Mouse (Mus musculus) heart, adult 18-20 months (tissue): ENCODE data around the gene Zfp579. TPM values are rescaled to one million over a fixed set of nuclear protein-coding genes. Genes with fewer than 3 reads are reported as not detected.
A peak's percentile ranks its signal among the peaks of the same experiment; 100 is the strongest.
"Not testable (repeated sequence)": the region's sequence is repeated elsewhere in the genome, so short reads cannot be mapped to it uniquely, and the experiment has no call there.

ENCODE experiments used
- DNase-seq, 2 experiments: peaks; one replicate each; pipeline ENCODE4 v3.0.0; 2021 to 2022; ENCODE audit warnings: mixed read lengths in 1 of 2
- total RNA-seq, 2 experiments: library from RNA; stranded (reverse); gene quantifications; 2 replicates each; pipeline ENCODE4 v1.2.3; 2021

Zfp579 gene
- total RNA-seq, 2 experiments from 2014 or later, result 11.0 to 12.6 TPM

- DNase-seq, result peak; percentile 94 to 95
Measured at GRCm38 (mm10) chr7:5015118-5016001, 19.4 kb upstream of the Zfp579 start, which contains the start of gene Gm44973. Gene Gm44973 (plus strand): TSS chr7:5015496.

- DNase-seq, result peak; percentile 96 to 100
Measured at GRCm38 (mm10) chr7:5014251-5015117, 18.5 kb upstream of the Zfp579 start, which contains the start of the genes Zfp524 and Fiz1. Gene Zfp524 (plus strand): TSS chr7:5014415. Gene Fiz1 (minus strand): TSS chr7:5014697.

DNA sequence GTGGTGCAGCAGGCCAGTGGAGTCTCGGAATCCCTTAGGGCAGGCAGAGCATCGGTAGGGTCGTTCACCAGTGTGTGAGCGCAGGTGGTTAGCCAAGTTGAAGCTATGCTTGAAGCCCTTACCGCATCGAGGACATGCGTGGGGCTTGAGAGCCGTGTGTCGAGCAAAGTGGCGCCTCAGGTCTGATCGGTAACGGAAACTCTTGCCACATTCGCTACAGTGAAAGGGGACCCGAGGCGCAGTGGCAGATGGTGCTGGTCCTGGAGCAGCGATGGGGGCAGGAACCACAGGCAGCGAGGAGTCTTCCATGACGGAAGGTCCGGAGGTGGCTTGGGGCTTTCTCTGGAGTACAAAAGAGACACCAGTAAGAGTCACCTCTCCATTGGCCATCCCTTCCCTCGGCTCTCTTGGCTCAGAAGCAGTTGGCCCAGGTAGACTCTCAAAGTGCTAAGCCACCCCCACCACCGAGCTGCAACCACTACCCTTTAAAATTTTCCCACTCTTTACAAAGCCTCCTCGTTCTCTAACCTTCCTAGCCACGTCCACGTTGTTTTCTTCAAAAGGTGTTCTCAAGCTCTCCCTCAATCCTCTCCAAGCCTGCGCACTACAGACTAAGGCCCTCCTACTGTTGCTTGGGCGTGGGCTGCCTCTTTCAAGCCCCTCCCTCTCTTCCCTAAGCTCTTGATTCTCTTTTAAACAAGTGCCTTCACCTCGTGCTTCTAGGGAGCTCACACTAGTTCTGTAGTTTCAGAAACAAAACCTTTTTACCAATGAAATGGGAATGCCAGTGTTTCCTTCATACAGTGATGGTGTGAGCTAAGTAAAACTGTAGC is 16.9 kb upstream of the Zfp579 start:
- no peak for DNase-seq

GRCm38 (mm10) chr7:5008229-5008628 is 12.3 kb upstream of the Zfp579 start:
- DNase-seq, result no peak

- DNase-seq, result not testable (repeated sequence)
Measured at GRCm38 (mm10) chr7:5002876-5003275, 6.9 kb upstream of the Zfp579 start.

DNA sequence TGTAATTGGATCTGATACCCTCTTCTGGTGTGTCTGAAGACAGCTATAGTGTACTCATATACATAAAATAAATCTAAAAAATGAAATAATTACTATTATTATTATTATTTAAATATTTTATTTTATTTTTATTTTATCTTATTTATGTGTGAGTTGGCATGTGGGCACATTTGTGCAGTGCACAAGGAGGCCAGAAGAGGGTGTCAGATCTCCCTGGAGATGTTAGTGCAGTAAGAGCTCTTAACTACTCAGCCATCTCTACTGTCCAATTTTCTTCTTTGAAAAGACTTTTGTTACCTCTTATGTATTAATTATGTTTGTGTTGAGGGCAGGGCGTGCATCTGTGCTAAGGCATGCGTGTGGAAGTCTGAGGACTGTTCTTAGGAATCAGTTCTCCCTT is 3.9 kb upstream of the Zfp579 start:
- DNase-seq, result no peak

DNA sequence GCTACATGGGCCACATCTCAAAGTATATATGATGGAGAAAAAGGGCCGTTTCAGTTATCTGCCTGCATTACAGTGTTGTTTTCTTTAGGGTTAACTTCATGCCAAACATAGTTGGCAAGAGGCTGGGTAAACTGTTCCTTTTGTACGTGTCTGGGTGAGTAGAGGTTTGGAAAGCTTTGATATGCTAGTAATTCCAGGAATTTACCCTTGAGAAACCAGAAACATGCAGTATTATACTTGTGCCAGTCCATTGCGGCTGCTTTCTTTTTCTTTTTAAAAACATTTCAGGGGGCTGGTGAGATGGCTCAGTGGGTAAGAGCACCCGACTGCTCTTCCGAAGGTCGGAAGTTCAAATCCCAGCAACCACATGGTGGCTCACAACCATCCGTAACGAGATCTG is 976 bp upstream of the Zfp579 start:
- no peak for DNase-seq

GRCm38 (mm10) chr7:4995268-4996002 is 523 bp downstream of the Zfp579 start:
- DNase-seq, result no peak

- DNase-seq, result no peak
Measured at GRCm38 (mm10) chr7:4993999-4994788, 1.8 kb downstream of the Zfp579 start.

- no peak for DNase-seq
Measured at GRCm38 (mm10) chr7:4993347-4993998, 2.5 kb downstream of the Zfp579 start.

GRCm38 (mm10) chr7:4988250-4988649 is 7.7 kb downstream of the Zfp579 start:
- no peak for DNase-seq

- no peak for DNase-seq
Measured at GRCm38 (mm10) chr7:4976832-4977231, 19.1 kb downstream of the Zfp579 start.

- DNase-seq, result no peak
Measured at GRCm38 (mm10) chr7:4975455-4975854, 20.5 kb downstream of the Zfp579 start.

DNA sequence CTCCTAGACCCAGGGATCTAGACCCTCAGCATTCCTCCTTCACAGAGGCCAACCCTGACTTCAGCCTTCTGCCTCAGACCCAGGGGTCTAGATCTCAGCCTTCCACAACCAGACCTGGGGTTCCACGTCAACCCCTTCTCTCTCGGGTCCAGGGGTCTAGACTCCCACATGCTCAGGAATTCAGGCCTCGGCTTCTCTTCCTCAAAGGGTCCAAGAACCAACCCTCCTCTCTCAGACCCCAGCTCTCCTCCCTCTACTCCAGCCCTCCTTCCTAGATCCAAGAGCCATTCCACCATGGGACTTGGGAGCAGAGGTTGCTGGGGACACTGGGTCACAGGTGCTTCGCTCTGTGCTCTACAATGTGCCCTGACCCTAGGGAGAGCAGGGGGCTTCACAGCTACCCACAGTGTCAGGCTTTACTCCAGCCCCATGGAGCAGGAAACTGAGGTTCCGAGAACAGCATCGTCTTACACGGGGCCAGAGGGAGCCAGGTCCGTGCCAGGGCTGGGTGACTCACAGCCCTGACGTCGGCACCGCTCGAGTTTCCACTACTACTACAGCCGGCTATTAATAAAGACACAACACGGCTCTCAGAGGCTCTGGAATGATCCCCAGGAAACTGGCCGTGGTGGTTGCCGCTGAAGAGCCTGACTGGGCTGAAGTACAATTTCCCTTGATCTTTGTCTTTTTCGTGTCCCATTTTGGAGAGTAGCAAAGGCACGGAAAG is 23.5 kb downstream of the Zfp579 start:
- DNase-seq, result peak; percentile 79 to 86

DNA sequence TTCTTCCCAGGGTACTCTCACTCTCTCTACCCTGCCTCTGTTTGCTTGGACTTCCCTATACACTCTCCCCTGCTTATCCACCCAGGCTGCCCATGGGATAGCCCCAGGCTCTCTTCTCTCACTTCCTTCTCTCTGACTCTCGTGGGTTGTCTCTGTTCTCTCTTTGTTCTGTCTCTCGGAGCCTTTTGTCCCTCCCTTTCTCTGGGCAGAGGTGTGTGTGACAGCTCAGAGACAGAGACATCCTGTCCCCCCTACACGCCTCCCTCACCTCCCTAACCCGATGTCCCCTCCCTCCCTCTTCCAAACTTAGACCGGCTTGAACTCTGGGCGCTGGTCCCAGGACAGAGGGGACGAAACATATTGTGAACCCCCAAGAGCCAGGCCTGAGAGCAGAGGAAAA is 24.2 kb downstream of the Zfp579 start:
- DNase-seq, result peak; percentile 66 to 79

GRCm38 (mm10) chr7:4971068-4971467 is 24.9 kb downstream of the Zfp579 start, which contains the start of gene Sbk3:
Gene Sbk3 (minus strand): TSS chr7:4971168.
- no peak for DNase-seq

GRCm38 (mm10) chr7:4964988-4965387 is 31.0 kb downstream of the Zfp579 start:
- DNase-seq, result no peak

DNA sequence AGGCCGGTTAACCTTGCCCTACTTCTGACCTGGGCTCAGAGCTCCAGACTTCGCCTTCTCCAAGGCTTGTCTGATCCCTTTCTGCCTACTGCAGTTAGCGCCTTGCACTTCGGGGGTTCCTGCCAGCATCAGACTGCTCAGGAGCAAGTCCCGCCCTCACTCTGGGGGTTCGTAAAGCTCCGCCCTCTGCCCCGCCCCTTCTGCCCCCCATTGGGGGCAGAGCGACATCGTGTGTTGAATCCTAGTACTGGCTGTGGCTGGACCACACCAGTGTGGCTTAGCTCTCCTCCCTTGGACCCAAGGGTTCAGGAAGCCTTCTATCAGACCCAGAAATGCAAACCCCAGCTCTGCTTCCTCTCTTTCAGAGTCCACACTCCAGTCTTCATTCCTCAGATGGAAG is 31.7 kb downstream of the Zfp579 start, which contains the start of gene Sbk2:
Gene Sbk2, minus strand, starts transcription at position 135 of the 400 bp plus-strand sequence.
- DNase-seq, result peak; percentile 83 to 91

DNA sequence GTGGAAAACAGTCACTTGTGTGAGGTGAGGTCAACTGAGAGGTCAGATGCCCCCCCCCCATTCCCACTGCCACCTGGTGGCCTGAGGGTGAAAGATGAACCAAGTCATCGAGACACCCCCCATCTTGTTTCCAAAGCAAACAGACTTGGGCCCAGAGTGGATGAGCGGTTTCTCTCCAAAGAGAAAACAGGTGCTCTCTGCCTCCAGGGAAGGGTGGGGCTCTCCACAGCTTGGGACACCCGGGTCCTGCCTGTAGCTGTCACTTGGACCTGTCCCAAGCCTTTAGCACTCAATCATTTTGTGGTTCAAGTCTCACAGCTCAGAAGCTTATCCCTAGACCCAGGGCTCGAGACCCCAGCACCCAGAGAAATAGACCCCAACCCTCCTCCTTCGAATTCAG is 32.4 kb downstream of the Zfp579 start:
- no peak for DNase-seq
